Mouse (Mus musculus): ENCODE measurements around the gene Dlx3. TPM values are rescaled to one million over a fixed set of nuclear protein-coding genes. Genes with fewer than 3 reads are reported as not detected.

Gene Dlx3
- polyA plus RNA-seq (2017; shearing (Covaris generic)) = not detected

GRCm38 (mm10) chr11:95119990-95120632 lies at the start of gene Dlx3:
Gene Dlx3 (plus strand): TSS chr11:95120119.

GRCm38 (mm10) chr11:95076536-95077111 lies 43.3 kb upstream of the Dlx3 start, which contains the start of gene Itga3:
Gene Itga3 (minus strand): TSS chr11:95076801.

GRCm38 (mm10) chr11:95145851-95146403 lies 26.0 kb downstream of the Dlx3 start, which contains the start of gene Dlx4:
Gene Dlx4 (minus strand): TSS chr11:95146263.

Other genes starting within 250 kb of the Dlx3 start
- 0.54 TPM for gene Col1a1, start 183.9 kb upstream of the Dlx3 start, polyA plus RNA-seq (2017; shearing (Covaris generic))
- gene Hils1, start 152.5 kb upstream of the Dlx3 start, polyA plus RNA-seq (2017; shearing (Covaris generic)) = not detected
- not detected for gene Sgca, start 143.8 kb upstream of the Dlx3 start, polyA plus RNA-seq (2017; shearing (Covaris generic))
- 12.6 TPM for gene Ppp1r9b, start 129.1 kb upstream of the Dlx3 start, polyA plus RNA-seq (2017; shearing (Covaris generic))
- gene Samd14, start 110.2 kb upstream of the Dlx3 start, polyA plus RNA-seq (2017; shearing (Covaris generic)) = 0.46 TPM
- 17.3 TPM for gene Pdk2, start 78.8 kb upstream of the Dlx3 start, polyA plus RNA-seq (2017; shearing (Covaris generic))
- gene Itga3, start 43.3 kb upstream of the Dlx3 start, polyA plus RNA-seq (2017; shearing (Covaris generic)) = 1.7 TPM
- not detected for gene Dlx4, start 26.1 kb downstream of the Dlx3 start, polyA plus RNA-seq (2017; shearing (Covaris generic))
- gene Tac4, start 141.4 kb downstream of the Dlx3 start, polyA plus RNA-seq (2017; shearing (Covaris generic)) = not detected
- gene Kat7, start 190.1 kb downstream of the Dlx3 start, polyA plus RNA-seq (2017; shearing (Covaris generic)) = 116 TPM
- 22.3 TPM for gene Fam117a, start 216.9 kb downstream of the Dlx3 start, polyA plus RNA-seq (2017; shearing (Covaris generic))